Mouse (Mus musculus) left cerebral cortex, adult 9 months (tissue): ENCODE measurements around the gene B4galnt2.

ENCODE experiments used
- DNase-seq, 2 experiments: peaks; one replicate each; pipeline ENCODE4 v3.0.0; 2022; ENCODE audit warnings: low spot score in 2 of 2

B4galnt2 gene

GRCm38 (mm10) chr11:95826317-95827167 lies 88.1 kb downstream of the B4galnt2 start:
- DNase-seq, result no peak

GRCm38 (mm10) chr11:95825625-95826024 lies 89.1 kb downstream of the B4galnt2 start:
- no peak for DNase-seq

GRCm38 (mm10) chr11:95824877-95825243 lies 89.8 kb downstream of the B4galnt2 start:
- peak in 1 of 2 experiments; percentile 55 for DNase-seq

- peak; percentile 58 to 83 for DNase-seq
Observed at GRCm38 (mm10) chr11:95824071-95824876, 90.4 kb downstream of the B4galnt2 start, which contains the start of gene Phospho1. Gene Phospho1, plus strand, starts transcription at chr11:95824499.

- DNase-seq, result no peak
Observed at GRCm38 (mm10) chr11:95822437-95822836, 92.3 kb downstream of the B4galnt2 start.

- no peak for DNase-seq
Observed at GRCm38 (mm10) chr11:95821511-95821910, 93.2 kb downstream of the B4galnt2 start.

GRCm38 (mm10) chr11:95819138-95819537 lies 95.6 kb downstream of the B4galnt2 start:
- DNase-seq, result no peak
